Mouse (Mus musculus) heart, adult 2 months (tissue): Measurements from ENCODE around the gene Sox13.

ENCODE experiments used
- CTCF ChIP-seq: fragments of 200-600 bp; IDR thresholded peaks from 2 replicates; pipeline ENCODE4 v1.8.1; 2022; ENCODE audit warnings: antibody characterized with exemption, mild to moderate bottlenecking, moderate library complexity
- EP300 ChIP-seq: fragments of 200-500 bp; IDR thresholded peaks from 2 replicates; pipeline ENCODE4 v1.6.1; 2011; ENCODE audit warnings: low read depth, low read length, control low read depth; ENCODE audit not compliant: insufficient read depth
- POLR2A ChIP-seq: fragments of 200-500 bp; IDR thresholded peaks from 2 replicates; pipeline ENCODE4 v1.6.1; 2011; ENCODE audit warnings: mild to moderate bottlenecking, low read depth, low read length, control low read depth; ENCODE audit not compliant: insufficient read depth

- TF ChIP-seq CTCF (no peak), POLR2A (no peak), EP300 (no peak)
These were observed 63.2 kb downstream of the Sox13 start for GRCm38 (mm10) chr1:133361006-133361405.
